Mouse (Mus musculus) G1E (cell line): ENCODE data around the gene Cyp4a14.

Experiments
- CTCF ChIP-seq: IDR thresholded peaks from 2 replicates; pipeline ENCODE4 v1.5.1; 2012; ENCODE audit warnings: low read depth, low read length, inconsistent platforms, mixed read lengths
- GATA1 ChIP-seq: IDR thresholded peaks from 2 replicates; pipeline ENCODE4 v1.6.1; 2012; ENCODE audit warnings: borderline replicate concordance, low read length, inconsistent platforms, mixed read lengths
- TAL1 ChIP-seq: conservative IDR thresholded peaks from 2 replicates; pipeline ENCODE4 v1.6.1; 2012; ENCODE audit warnings: low read depth, low read length, inconsistent platforms, mixed read lengths

- TF ChIP-seq CTCF, result no peak
- TF ChIP-seq TAL1, result no peak
- TF ChIP-seq GATA1, result no peak
Measured at GRCm38 (mm10) chr4:115481006-115481652, 14.8 kb downstream of the Cyp4a14 start.
